Mouse (Mus musculus): ENCODE data around the gene Hpcal4.

- TF ChIP-seq POLR2A (IDR thresholded peaks at IDR 0.05; ENCODE audit: control insufficient read depth, low read depth, low read length) (no peak), CTCF (IDR thresholded peaks at IDR 0.05; ENCODE audit: control insufficient read depth, insufficient read depth, insufficient replicate concordance, low read depth, low read length) (no peak)
Observed at GRCm38 (mm10) chr4:123212330-123212729, 29.3 kb downstream of the Hpcal4 start.
